Mouse (Mus musculus): ENCODE results near the gene Rbfox1. TPM values are rescaled to one million over a fixed set of nuclear protein-coding genes. Genes with fewer than 3 reads are reported as not detected.

The Rbfox1 gene
- polyA plus RNA-seq, 1 experiment from 2014 or later = 1.9 TPM

DNA sequence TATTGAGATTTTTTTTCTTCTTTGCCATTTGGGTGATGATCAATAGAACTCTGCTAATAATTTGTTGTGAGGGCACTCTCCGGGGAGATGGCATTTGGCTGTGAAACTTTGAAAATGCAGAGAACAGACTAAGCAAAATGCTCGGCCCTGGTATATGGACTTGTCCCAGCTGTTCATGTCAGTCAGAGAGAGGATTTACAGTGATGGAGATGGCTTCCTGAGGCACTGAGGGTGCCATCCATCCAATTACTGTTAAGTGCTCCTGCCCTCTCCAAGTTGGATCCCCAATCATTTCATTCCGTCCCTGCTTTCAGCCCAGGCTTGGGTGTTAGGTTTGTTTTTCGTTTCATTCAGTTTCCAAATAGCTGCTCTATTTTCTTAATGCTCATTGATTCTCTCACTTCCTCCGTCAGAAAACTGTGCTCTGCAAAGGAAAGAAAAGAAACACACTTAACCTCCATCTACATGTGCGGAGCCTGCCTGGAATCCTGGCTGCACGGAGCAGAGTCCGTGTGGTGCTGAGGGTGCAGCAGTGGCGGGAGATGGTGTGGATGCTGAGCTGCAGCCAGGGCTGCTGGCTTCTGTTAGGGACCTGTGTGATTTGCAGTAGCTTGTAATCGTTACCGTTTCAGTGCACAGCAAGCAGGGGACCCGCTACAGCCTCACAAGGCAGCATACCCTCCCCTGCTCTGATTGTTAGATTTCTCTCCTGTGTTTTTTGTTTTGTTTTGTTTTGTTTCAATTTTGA, 997.7 kb downstream of the Rbfox1 start:
- H3K4me1 ChIP-seq (replicated peaks; ENCODE audit: control insufficient read depth, insufficient read depth) = no peaks in the 10 kb centered on the region
- ATAC-seq (ENCODE audit: low FRiP score, low TSS enrichment) (no peak), DNase-seq (ENCODE audit: low spot score) (no peak)
- H3K4me2 ChIP-seq (replicated peaks; ENCODE audit: low read depth) = no peak overlapping the region
- H3K27ac ChIP-seq (replicated peaks) = no peak overlapping the region
- no peaks in the 10 kb centered on the region for H3K9me3 ChIP-seq (ENCODE audit: control insufficient read depth, low read length)
- TF ChIP-seq EP300 (optimal IDR thresholded peaks at IDR 0.05) (no peak), CTCF (IDR thresholded peaks at IDR 0.05; ENCODE audit: low read depth) (no peak)
- H3K27me3 ChIP-seq (ENCODE audit: control insufficient read depth, insufficient read depth, low read length) = no peaks in the 10 kb centered on the region
- H3K4me3 ChIP-seq (ENCODE audit: low read depth, low read length) = no peak overlapping the region
- H3K9ac ChIP-seq (ENCODE audit: low read length) = no peak overlapping the region
- H3K36me3 ChIP-seq (ENCODE audit: control insufficient read depth, insufficient read depth, low read length) = no peaks in the 10 kb centered on the region
- 35% methylated on average over 12 of the region's 12 CpGs for WGBS

DNA sequence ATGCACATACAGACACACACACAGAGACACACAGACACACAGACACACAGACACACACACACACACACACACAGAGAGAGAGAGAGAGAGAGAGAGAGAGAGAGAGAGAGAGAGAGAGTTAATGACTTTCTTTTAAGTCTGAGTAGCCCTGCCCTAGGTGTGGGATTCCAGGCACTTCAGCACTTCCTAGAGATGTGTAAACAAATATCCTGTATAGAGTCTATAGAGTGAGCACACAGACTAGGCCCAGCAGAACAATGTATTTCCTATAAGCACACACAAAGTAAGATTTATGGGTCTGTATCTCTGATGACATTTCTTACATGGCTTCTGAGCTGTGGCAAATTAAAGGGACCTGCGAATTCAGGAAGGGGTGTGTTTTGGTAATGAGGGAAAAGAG, 998.6 kb downstream of the Rbfox1 start:
- H3K9me3 ChIP-seq (ENCODE audit: control insufficient read depth, low read length) = no peaks in the 10 kb centered on the region
- no peak overlapping the region for H3K4me3 ChIP-seq (ENCODE audit: low read depth, low read length)
- WGBS = 29% methylated on average over 1 of the region's 1 CpGs
- no peaks in the 10 kb centered on the region for H3K36me3 ChIP-seq (ENCODE audit: control insufficient read depth, insufficient read depth, low read length)
- no peak overlapping the region for H3K4me2 ChIP-seq (replicated peaks; ENCODE audit: low read depth)
- H3K9ac ChIP-seq (ENCODE audit: low read length) = no peak overlapping the region
- DNase-seq (ENCODE audit: low spot score) = no peak
- ATAC-seq (ENCODE audit: low FRiP score, low TSS enrichment) = no peak
- no peaks in the 10 kb centered on the region for H3K27me3 ChIP-seq (ENCODE audit: control insufficient read depth, insufficient read depth, low read length)
- H3K4me1 ChIP-seq (replicated peaks; ENCODE audit: control insufficient read depth, insufficient read depth) = no peaks in the 10 kb centered on the region
- H3K27ac ChIP-seq (replicated peaks) = no peak overlapping the region
- TF ChIP-seq CTCF (IDR thresholded peaks at IDR 0.05; ENCODE audit: low read depth) (no peak), EP300 (optimal IDR thresholded peaks at IDR 0.05) (no peak)

- Histone ChIP-seq H3K4me2 (replicated peaks; ENCODE audit: low read depth) (no peak overlapping the region), H3K27ac (replicated peaks) (no peak overlapping the region), H3K4me3 (ENCODE audit: low read depth, low read length) (no peak overlapping the region), H3K27me3 (ENCODE audit: control insufficient read depth, insufficient read depth, low read length) (no peaks in the 10 kb centered on the region), H3K9me3 (ENCODE audit: control insufficient read depth, low read length) (no peaks in the 10 kb centered on the region), H3K9ac (ENCODE audit: low read length) (no peak overlapping the region), H3K4me1 (replicated peaks; ENCODE audit: control insufficient read depth, insufficient read depth) (no peaks in the 10 kb centered on the region), H3K36me3 (ENCODE audit: control insufficient read depth, insufficient read depth, low read length) (no peaks in the 10 kb centered on the region)
- ATAC-seq (ENCODE audit: low FRiP score, low TSS enrichment) = no peak
- 75% methylated on average over 3 of the region's 3 CpGs for WGBS
- DNase-seq (ENCODE audit: low spot score) = no peak
- TF ChIP-seq EP300 (optimal IDR thresholded peaks at IDR 0.05) (no peak), CTCF (IDR thresholded peaks at IDR 0.05; ENCODE audit: low read depth) (no peak)
These were observed 1000.5 kb downstream of the Rbfox1 start for GRCm38 (mm10) chr16:6885617-6886016.

DNA sequence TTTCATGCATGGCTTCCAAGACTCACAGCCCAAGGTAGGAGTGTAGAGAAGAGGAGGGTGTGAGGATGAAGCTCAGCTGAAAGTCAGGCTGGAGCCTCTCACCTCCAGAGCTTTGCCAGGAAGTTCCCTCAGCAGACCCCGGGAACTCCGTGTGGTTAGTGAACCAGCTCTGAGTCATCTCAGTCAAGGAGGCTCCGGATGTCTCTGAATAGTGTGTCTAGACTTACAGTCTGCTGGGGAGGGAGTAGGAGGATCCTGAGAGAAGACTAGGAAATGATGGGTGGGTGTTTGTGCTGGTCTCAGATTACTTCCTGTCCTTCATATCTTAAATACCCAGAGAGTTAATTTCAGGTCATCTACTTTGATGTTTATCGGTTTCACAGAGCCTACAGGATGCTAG, 1004.1 kb downstream of the Rbfox1 start:
- H3K9me3 ChIP-seq (ENCODE audit: control insufficient read depth, low read length) = no peaks in the 10 kb centered on the region
- no peak overlapping the region for H3K4me3 ChIP-seq (ENCODE audit: low read depth, low read length)
- TF ChIP-seq CTCF (IDR thresholded peaks at IDR 0.05; ENCODE audit: low read depth) = no peak
- TF ChIP-seq EP300 (optimal IDR thresholded peaks at IDR 0.05) = no peak
- H3K36me3 ChIP-seq (ENCODE audit: control insufficient read depth, insufficient read depth, low read length) = no peaks in the 10 kb centered on the region
- WGBS = 48% methylated on average over 4 of the region's 4 CpGs
- DNase-seq (ENCODE audit: low spot score) (no peak), ATAC-seq (ENCODE audit: low FRiP score, low TSS enrichment) (no peak)
- no peak overlapping the region for H3K27ac ChIP-seq (replicated peaks)
- H3K4me1 ChIP-seq (replicated peaks; ENCODE audit: control insufficient read depth, insufficient read depth) = no peaks in the 10 kb centered on the region
- H3K4me2 ChIP-seq (replicated peaks; ENCODE audit: low read depth) = no peak overlapping the region
- H3K9ac ChIP-seq (ENCODE audit: low read length) = no peak overlapping the region
- H3K27me3 ChIP-seq (ENCODE audit: control insufficient read depth, insufficient read depth, low read length) = no peaks in the 10 kb centered on the region

- ATAC-seq (ENCODE audit: low FRiP score, low TSS enrichment) = no peak
- H3K27me3 ChIP-seq (ENCODE audit: control insufficient read depth, insufficient read depth, low read length) = no peaks in the 10 kb centered on the region
- H3K27ac ChIP-seq (replicated peaks) = no peak overlapping the region
- no peak overlapping the region for H3K4me3 ChIP-seq (ENCODE audit: low read depth, low read length)
- H3K36me3 ChIP-seq (ENCODE audit: control insufficient read depth, insufficient read depth, low read length) = no peaks in the 10 kb centered on the region
- no peak for DNase-seq (ENCODE audit: low spot score)
- H3K9ac ChIP-seq (ENCODE audit: low read length) = no peak overlapping the region
- no peaks in the 10 kb centered on the region for H3K4me1 ChIP-seq (replicated peaks; ENCODE audit: control insufficient read depth, insufficient read depth)
- no peaks in the 10 kb centered on the region for H3K9me3 ChIP-seq (ENCODE audit: control insufficient read depth, low read length)
- 43% methylated on average over 6 of the region's 6 CpGs for WGBS
- H3K4me2 ChIP-seq (replicated peaks; ENCODE audit: low read depth) = no peak overlapping the region
- TF ChIP-seq EP300 (optimal IDR thresholded peaks at IDR 0.05) (no peak), CTCF (IDR thresholded peaks at IDR 0.05; ENCODE audit: low read depth) (no peak)
These were observed 1012.6 kb downstream of the Rbfox1 start for GRCm38 (mm10) chr16:6897734-6898133.

GRCm38 (mm10) chr16:6900006-6900405, 1014.9 kb downstream of the Rbfox1 start:
- no peak for DNase-seq (ENCODE audit: low spot score)
- H3K4me2 ChIP-seq (replicated peaks; ENCODE audit: low read depth) = no peak overlapping the region
- TF ChIP-seq CTCF (IDR thresholded peaks at IDR 0.05; ENCODE audit: low read depth) = no peak
- TF ChIP-seq EP300 (optimal IDR thresholded peaks at IDR 0.05) = no peak
- H3K4me3 ChIP-seq (ENCODE audit: low read depth, low read length) = no peak overlapping the region
- H3K27ac ChIP-seq (replicated peaks) = no peak overlapping the region
- WGBS = 28% methylated on average over 2 of the region's 2 CpGs
- no peaks in the 10 kb centered on the region for H3K36me3 ChIP-seq (ENCODE audit: control insufficient read depth, insufficient read depth, low read length)
- H3K9ac ChIP-seq (ENCODE audit: low read length) = no peak overlapping the region
- H3K4me1 ChIP-seq (replicated peaks; ENCODE audit: control insufficient read depth, insufficient read depth) = no peaks in the 10 kb centered on the region
- no peak for ATAC-seq (ENCODE audit: low FRiP score, low TSS enrichment)
- no peaks in the 10 kb centered on the region for H3K9me3 ChIP-seq (ENCODE audit: control insufficient read depth, low read length)
- H3K27me3 ChIP-seq (ENCODE audit: control insufficient read depth, insufficient read depth, low read length) = no peaks in the 10 kb centered on the region
